Mouse (Mus musculus) ES-E14 (cell line): ENCODE measurements around the gene Drosha. TPM values are rescaled to one million over a fixed set of nuclear protein-coding genes. Genes with fewer than 3 reads are reported as not detected.
"Not testable (repeated sequence)": the region's sequence is repeated elsewhere in the genome, so short reads cannot be mapped to it uniquely, and the experiment has no call there.

Experiments
- DNase-seq: peaks from one replicate; pipeline ENCODE4 v3.0.0-alpha.2; 2013; ENCODE audit warnings: low read depth, low spot score
- H3K27ac ChIP-seq: 2 replicates; pipeline ENCODE4 v1.5.1; 2012; ENCODE audit warnings: low read depth, mild to moderate bottlenecking, low read length, moderate library complexity, mixed read lengths; ENCODE audit not compliant: poor library complexity, insufficient read depth, severe bottlenecking
- H3K36me3 ChIP-seq: 2 replicates; pipeline ENCODE4 v1.6.1; 2012; ENCODE audit warnings: mild to moderate bottlenecking, low read length, moderate library complexity, mixed read lengths; ENCODE audit not compliant: control insufficient read depth, poor library complexity, insufficient read depth, severe bottlenecking
- H3K4me1 ChIP-seq, 2 experiments: fragments of 150-350 bp in 1 of 2; sonication (generic) in 1 of 2; 2 replicates each; pipeline ENCODE4 v1.6.1; 2012; ENCODE audit warnings: low read length in 2 of 2, mild to moderate bottlenecking in 1 of 2, mixed read lengths in 1 of 2; ENCODE audit not compliant: control insufficient read depth in 2 of 2, insufficient read depth in 2 of 2, poor library complexity in 1 of 2
- H3K4me3 ChIP-seq, 2 experiments: fragments of 150-350 bp in 1 of 2; sonication (generic) in 1 of 2; 2 replicates each; pipeline ENCODE4 v1.5.1; 2012; ENCODE audit warnings: low read length in 2 of 2, low read depth in 1 of 2, mild to moderate bottlenecking in 1 of 2, mixed read lengths in 1 of 2; ENCODE audit not compliant: insufficient read depth in 1 of 2, poor library complexity in 1 of 2, severe bottlenecking in 1 of 2
- H3K9ac ChIP-seq: 2 replicates; pipeline ENCODE4 v1.6.1; 2012; ENCODE audit warnings: low read depth, mild to moderate bottlenecking, low read length, mixed read lengths; ENCODE audit not compliant: poor library complexity, insufficient read depth, severe bottlenecking
- H3K9me3 ChIP-seq: fragments of 150-350 bp; sonication (generic); 2 replicates; pipeline ENCODE4 v1.6.1; 2012; ENCODE audit warnings: low read depth, mild to moderate bottlenecking, low read length; ENCODE audit not compliant: control insufficient read depth, insufficient read depth
- CHD2 ChIP-seq: IDR thresholded peaks from 2 replicates; pipeline ENCODE4 v1.6.1; 2014; ENCODE audit warnings: mild to moderate bottlenecking, low read depth, low read length, inconsistent platforms
- HCFC1 ChIP-seq: IDR thresholded peaks from 2 replicates; pipeline ENCODE4 v1.6.1; 2012; ENCODE audit warnings: low read length, inconsistent platforms, borderline replicate concordance; ENCODE audit not compliant: insufficient read depth
- MAFK ChIP-seq: IDR thresholded peaks from 2 replicates; pipeline ENCODE4 v1.6.1; 2014; ENCODE audit warnings: mild to moderate bottlenecking, low read depth, low read length, inconsistent platforms; ENCODE audit not compliant: insufficient read depth
- ZC3H11A ChIP-seq: IDR thresholded peaks from 2 replicates; pipeline ENCODE4 v1.6.1; 2012; ENCODE audit warnings: low read depth, mild to moderate bottlenecking, inconsistent platforms, low read length, borderline replicate concordance
- ZNF384 ChIP-seq: IDR thresholded peaks from 2 replicates; pipeline ENCODE4 v1.6.1; 2012; ENCODE audit warnings: low read depth, low read length, inconsistent platforms
- in situ Hi-C, 2 experiments: fragments of 600-800 bp; cut with MboI; formaldehyde crosslinking; loops; one replicate each; pipeline ENCODE4 v1.15.1; 2025; ENCODE audit warnings: low sequenced_read_pairs in 2 of 2, inconsistent platforms in 1 of 2; ENCODE audit not compliant: unreplicated experiment in 2 of 2
- total RNA-seq: library from RNA; depleted of rRNA; stranded (reverse); fragments of 300-350 nt; gene quantifications from 2 replicates; pipeline ENCODE4 v1.2.3, GENCODE M21; 2012

Gene Drosha
- total RNA-seq, 1 experiment: 48.2 TPM

GRCm38 (mm10) chr15:12921901-12922300 lies 97.3 kb downstream of the Drosha start:
- no peak overlapping the region for H3K4me3 ChIP-seq
- H3K4me1 ChIP-seq: peaks cover under 1% of the 10 kb centered on the region in 2 experiments; a peak in 2 of 4 replicates
- H3K9me3 ChIP-seq: no peaks in the 10 kb centered on the region
- H3K9ac ChIP-seq: no peak overlapping the region
- no peak for TF ChIP-seq ZNF384
- no peak for TF ChIP-seq HCFC1
- peaks cover 52% of the 10 kb centered on the region for H3K36me3 ChIP-seq
- in situ Hi-C loops: no loop called here
- no peak overlapping the region for H3K27ac ChIP-seq
- no peak for DNase-seq

DNA sequence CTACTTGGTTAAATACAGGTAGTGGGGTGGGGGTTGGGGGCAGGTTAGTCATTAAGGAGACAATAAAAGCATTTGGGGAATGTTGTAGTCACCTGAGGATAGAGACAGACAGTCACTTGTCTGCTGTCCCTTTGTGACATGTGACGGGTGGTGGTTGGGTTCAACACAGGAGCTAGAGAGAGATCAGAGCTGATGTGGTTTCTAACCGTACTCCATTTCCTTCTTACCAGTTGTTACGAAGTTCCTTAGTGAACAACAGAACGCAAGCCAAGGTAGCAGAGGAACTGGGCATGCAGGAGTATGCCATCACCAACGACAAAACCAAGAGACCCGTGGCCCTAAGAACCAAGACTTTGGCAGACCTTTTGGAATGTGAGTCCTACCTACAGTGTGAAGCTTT lies 99.2 kb downstream of the Drosha start:
- TF ChIP-seq ZNF384 (no peak), HCFC1 (no peak), CHD2 (no peak), MAFK (no peak), ZC3H11A (no peak)
- no peak for DNase-seq
- Histone ChIP-seq H3K27ac (no peak overlapping the region), H3K9ac (no peak overlapping the region), H3K9me3 (no peaks in the 10 kb centered on the region), H3K4me3 (no peak overlapping the region), H3K4me1 (peaks cover 0 to 3% of the 10 kb centered on the region in 2 experiments; a peak in 2 of 4 replicates), H3K36me3 (peaks cover 41% of the 10 kb centered on the region)
- in situ Hi-C loops: no loop called here

DNA sequence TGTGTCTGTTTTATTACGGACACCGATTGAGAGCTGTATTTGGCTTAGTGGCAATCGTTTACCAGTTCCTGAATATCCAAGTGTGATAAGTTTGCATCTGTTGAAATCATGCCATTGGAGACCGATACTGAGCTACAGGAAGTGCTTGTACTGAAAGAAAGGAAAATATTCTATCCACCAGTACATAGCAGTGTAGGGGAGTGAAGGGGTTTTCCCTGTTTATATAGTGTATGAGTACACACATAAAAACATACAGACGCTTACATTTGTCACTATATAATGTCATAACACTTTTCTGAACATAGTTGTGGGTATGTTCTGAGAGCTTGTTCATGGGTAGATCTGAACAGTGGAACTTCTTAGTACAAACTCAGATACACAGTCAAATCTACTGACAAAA lies 106.9 kb downstream of the Drosha start:
- no peak for DNase-seq
- Histone ChIP-seq H3K27ac (no peak overlapping the region), H3K4me3 (no peak overlapping the region), H3K9me3 (no peaks in the 10 kb centered on the region), H3K9ac (no peak overlapping the region), H3K36me3 (peaks cover 22% of the 10 kb centered on the region), H3K4me1 (peaks cover 0 to 3% of the 10 kb centered on the region in 2 experiments; a peak in 1 of 4 replicates)
- TF ChIP-seq HCFC1: no peak
- in situ Hi-C loops: no loop called here

DNA sequence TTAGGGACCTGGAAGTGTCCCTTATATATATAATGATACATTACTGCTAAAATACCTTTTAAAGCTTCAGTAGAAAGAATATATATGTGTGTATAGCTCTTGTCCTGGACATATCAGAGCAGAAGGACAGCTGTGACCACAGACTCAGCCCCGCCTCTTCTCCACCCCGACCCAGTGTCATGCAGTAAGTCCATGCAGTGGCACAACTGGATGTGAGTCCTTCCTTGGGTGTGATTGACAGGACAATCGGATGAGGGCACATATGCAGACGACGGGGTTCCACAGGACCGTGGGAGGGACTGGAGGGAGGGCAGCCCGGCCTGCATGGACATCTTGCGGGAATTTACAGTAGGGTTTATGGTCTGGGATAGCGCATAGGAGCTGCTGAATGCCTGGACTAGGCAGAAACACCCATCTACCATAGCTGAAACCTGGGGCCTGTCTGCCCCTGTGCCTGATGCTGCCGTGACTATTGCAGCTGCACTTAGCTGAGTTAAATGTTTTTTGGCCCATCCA lies 111.7 kb downstream of the Drosha start:
- peaks cover 0 to 2% of the 10 kb centered on the region in 2 experiments; a peak in 1 of 4 replicates for H3K4me1 ChIP-seq
- no peaks in the 10 kb centered on the region for H3K9me3 ChIP-seq
- DNase-seq: no peak
- no peak overlapping the region for H3K27ac ChIP-seq
- in situ Hi-C loops: no loop called here
- H3K9ac ChIP-seq: no peak overlapping the region
- H3K4me3 ChIP-seq: no peak overlapping the region
- no peak for TF ChIP-seq ZC3H11A
- TF ChIP-seq ZNF384: no peak
- H3K36me3 ChIP-seq: peaks cover 5% of the 10 kb centered on the region; the same call in 1 of the 2 replicates

GRCm38 (mm10) chr15:12937326-12937725 lies 112.7 kb downstream of the Drosha start:
- H3K9ac ChIP-seq, H3K36me3 ChIP-seq, H3K4me1 ChIP-seq, H3K27ac ChIP-seq, H3K9me3 ChIP-seq, in situ Hi-C loops, H3K4me3 ChIP-seq, DNase-seq: not testable (repeated sequence)
